Mouse (Mus musculus) CH12.LX (cell line): Measurements from ENCODE around the gene Slc4a1. TPM values are rescaled to one million over a fixed set of nuclear protein-coding genes. Genes with fewer than 3 reads are reported as not detected.

Source experiments
- DNase-seq: peaks from one replicate; pipeline ENCODE4 v3.0.0-alpha.2; 2013; ENCODE audit errors: extremely low read depth
- H3K27ac ChIP-seq: 2 replicates; pipeline ENCODE4 v1.5.1; 2012; ENCODE audit warnings: low read depth, mild to moderate bottlenecking, control low read depth, moderate library complexity; ENCODE audit not compliant: insufficient read depth
- H3K27me3 ChIP-seq: replicated peaks from 2 replicates; pipeline ENCODE3; 2012; ENCODE audit warnings: inconsistent platforms
- H3K36me3 ChIP-seq, 2 experiments: replicated peaks in 1 of 2; 2 replicates each; pipeline versions ENCODE3 to v1.6.1; 2012; ENCODE audit warnings: inconsistent platforms in 1 of 2, low read length in 1 of 2, mild to moderate bottlenecking in 1 of 2, mixed read lengths in 1 of 2, moderate library complexity in 1 of 2; ENCODE audit not compliant: control insufficient read depth in 1 of 2, insufficient read depth in 1 of 2
- H3K4me1 ChIP-seq, 2 experiments: 2 replicates each; pipeline ENCODE4 v1.6.1; 2012; ENCODE audit warnings: inconsistent platforms in 1 of 2, moderate library complexity in 1 of 2; ENCODE audit not compliant: insufficient read depth in 2 of 2, control insufficient read depth in 1 of 2
- H3K4me2 ChIP-seq: 2 replicates; pipeline ENCODE4 v1.6.1; 2012; ENCODE audit warnings: low read depth, mild to moderate bottlenecking, control low read depth; ENCODE audit not compliant: poor library complexity, insufficient read depth, severe bottlenecking
- H3K4me3 ChIP-seq, 3 experiments: fragments of 150-350 bp in 1 of 3; sonication (generic) in 1 of 3; replicated peaks in 1 of 3; 2 replicates each; pipeline versions ENCODE3 to v1.5.1; 2011 to 2012; ENCODE audit warnings: low read depth in 2 of 3, low read length in 2 of 3, mild to moderate bottlenecking in 2 of 3, moderate library complexity in 2 of 3, control low read depth in 1 of 3, improper control_type of control experiment in 1 of 3, inconsistent platforms in 1 of 3, mixed read lengths in 1 of 3; ENCODE audit not compliant: poor library complexity in 1 of 3
- H3K79me2 ChIP-seq: replicated peaks from 2 replicates; pipeline ENCODE4 v1.6.1; 2012; ENCODE audit warnings: mild to moderate bottlenecking, moderate library complexity; ENCODE audit not compliant: control insufficient read depth, poor library complexity, insufficient read depth, severe bottlenecking; ENCODE audit errors: extremely low read depth
- H3K9ac ChIP-seq: 2 replicates; pipeline ENCODE4 v1.6.1; 2012; ENCODE audit warnings: low read depth, mild to moderate bottlenecking, control low read depth, moderate library complexity; ENCODE audit not compliant: insufficient read depth
- H3K9me3 ChIP-seq: replicated peaks from 2 replicates; pipeline ENCODE3; 2012; ENCODE audit warnings: low read length, inconsistent platforms, mixed read lengths
- BHLHE40 ChIP-seq: IDR thresholded peaks from 2 replicates; pipeline ENCODE4 v1.6.1; 2011; ENCODE audit warnings: mild to moderate bottlenecking, low read depth, low read length, improper control_type of control experiment
- CHD1 ChIP-seq: IDR thresholded peaks from 2 replicates; pipeline ENCODE4 v1.6.1; 2012; ENCODE audit warnings: low read depth, low read length, improper control_type of control experiment, inconsistent platforms
- CHD2 ChIP-seq: IDR thresholded peaks from 2 replicates; pipeline ENCODE4 v1.6.1; 2011; ENCODE audit warnings: low read length, improper control_type of control experiment
- CTCF ChIP-seq, 2 experiments: IDR thresholded peaks in 1 of 2; conservative IDR thresholded peaks in 1 of 2; 2 replicates each; pipeline ENCODE4 v1.5.1; 2011 to 2012; ENCODE audit warnings: low read depth in 2 of 2, low read length in 2 of 2, improper control_type of control experiment in 1 of 2, inconsistent platforms in 1 of 2, mild to moderate bottlenecking in 1 of 2, moderate library complexity in 1 of 2
- E2F4 ChIP-seq: IDR thresholded peaks from 2 replicates; pipeline ENCODE4 v1.6.1; 2011; ENCODE audit warnings: low read depth, low read length, improper control_type of control experiment; ENCODE audit not compliant: insufficient replicate concordance
- ELF1 ChIP-seq: IDR thresholded peaks from 2 replicates; pipeline ENCODE4 v1.6.1; 2014; ENCODE audit warnings: low read depth, mild to moderate bottlenecking, inconsistent platforms, low read length, improper control_type of control experiment
- EP300 ChIP-seq: IDR thresholded peaks from 2 replicates; pipeline ENCODE4 v1.6.1; 2011; ENCODE audit warnings: low read length, improper control_type of control experiment
- ETS1 ChIP-seq: conservative IDR thresholded peaks from 2 replicates; pipeline ENCODE4 v1.6.1; 2012; ENCODE audit warnings: low read depth, mild to moderate bottlenecking, inconsistent platforms, low read length, improper control_type of control experiment, moderate library complexity
- GABPA ChIP-seq: IDR thresholded peaks from 2 replicates; pipeline ENCODE4 v1.6.1; 2012; ENCODE audit warnings: low read depth, low read length, improper control_type of control experiment, inconsistent platforms; ENCODE audit not compliant: insufficient replicate concordance
- HCFC1 ChIP-seq: IDR thresholded peaks from 2 replicates; pipeline ENCODE4 v1.6.1; 2012; ENCODE audit warnings: low read depth, mild to moderate bottlenecking, inconsistent platforms, low read length, improper control_type of control experiment
- IRF4 ChIP-seq: IDR thresholded peaks from 2 replicates; pipeline ENCODE4 v1.6.1; 2014; ENCODE audit warnings: low read depth, mild to moderate bottlenecking, inconsistent platforms, low read length, improper control_type of control experiment
- JUN ChIP-seq: IDR thresholded peaks from 2 replicates; pipeline ENCODE4 v1.6.1; 2011; ENCODE audit warnings: low read depth, mild to moderate bottlenecking, low read length, improper control_type of control experiment, moderate library complexity; ENCODE audit not compliant: insufficient read depth
- JUND ChIP-seq: conservative IDR thresholded peaks from 2 replicates; pipeline ENCODE4 v1.6.1; 2011; ENCODE audit warnings: low read depth, low read length, improper control_type of control experiment
- KAT2A ChIP-seq: IDR thresholded peaks from 2 replicates; pipeline ENCODE4 v1.6.1; 2012; ENCODE audit warnings: low read length, improper control_type of control experiment, inconsistent platforms; ENCODE audit not compliant: insufficient replicate concordance
- MAFK ChIP-seq: IDR thresholded peaks from 2 replicates; pipeline ENCODE4 v1.6.1; 2011; ENCODE audit warnings: low read length, improper control_type of control experiment; ENCODE audit not compliant: insufficient replicate concordance
- MAX ChIP-seq: IDR thresholded peaks from 2 replicates; pipeline ENCODE4 v1.6.1; 2011; ENCODE audit warnings: low read length, improper control_type of control experiment
- MAZ ChIP-seq: IDR thresholded peaks from 2 replicates; pipeline ENCODE4 v1.6.1; 2012; ENCODE audit warnings: low read depth, mild to moderate bottlenecking, inconsistent platforms, low read length, improper control_type of control experiment, moderate library complexity
- MEF2A ChIP-seq: IDR thresholded peaks from 2 replicates; pipeline ENCODE4 v1.6.1; 2014; ENCODE audit warnings: low read depth, mild to moderate bottlenecking, inconsistent platforms, low read length, improper control_type of control experiment, borderline replicate concordance
- MXI1 ChIP-seq: IDR thresholded peaks from 2 replicates; pipeline ENCODE4 v1.6.1; 2011; ENCODE audit warnings: mild to moderate bottlenecking, low read depth, low read length, improper control_type of control experiment
- MYC ChIP-seq: IDR thresholded peaks from 2 replicates; pipeline ENCODE4 v1.6.1; 2011; ENCODE audit warnings: low read depth, mild to moderate bottlenecking, improper control_type of control experiment, low read length
- NELFE ChIP-seq: IDR thresholded peaks from 2 replicates; pipeline ENCODE4 v1.6.1; 2011; ENCODE audit warnings: low read depth, low read length, improper control_type of control experiment
- NRF1 ChIP-seq: IDR thresholded peaks from 2 replicates; pipeline ENCODE4 v1.6.1; 2014; ENCODE audit warnings: low read depth, mild to moderate bottlenecking, inconsistent platforms, low read length, improper control_type of control experiment, moderate library complexity
- PAX5 ChIP-seq: IDR thresholded peaks from 2 replicates; pipeline ENCODE4 v1.6.1; 2012; ENCODE audit warnings: low read length, inconsistent platforms, mixed read lengths
- POLR2A ChIP-seq: IDR thresholded peaks from 2 replicates; pipeline ENCODE4 v1.6.1; 2011; ENCODE audit warnings: low read depth, mild to moderate bottlenecking, improper control_type of control experiment, low read length
- POLR2AphosphoS2 ChIP-seq: IDR thresholded peaks from 2 replicates; pipeline ENCODE4 v1.6.1; 2011; ENCODE audit warnings: low read depth, low read length, improper control_type of control experiment
- RAD21 ChIP-seq: IDR thresholded peaks from 2 replicates; pipeline ENCODE4 v1.6.1; 2011; ENCODE audit warnings: low read depth, mild to moderate bottlenecking, low read length, improper control_type of control experiment, moderate library complexity
- RCOR1 ChIP-seq: conservative IDR thresholded peaks from 2 replicates; pipeline ENCODE4 v1.6.1; 2012; ENCODE audit warnings: low read depth, mild to moderate bottlenecking, inconsistent platforms, low read length, improper control_type of control experiment
- SIN3A ChIP-seq: IDR thresholded peaks from 2 replicates; pipeline ENCODE4 v1.6.1; 2012; ENCODE audit warnings: low read length, improper control_type of control experiment, inconsistent platforms
- SMC3 ChIP-seq: IDR thresholded peaks from 2 replicates; pipeline ENCODE4 v1.6.1; 2011; ENCODE audit warnings: low read depth, low read length, improper control_type of control experiment
- TBP ChIP-seq: conservative IDR thresholded peaks from 2 replicates; pipeline ENCODE4 v1.6.1; 2011; ENCODE audit warnings: low read depth, low read length, improper control_type of control experiment
- TCF12 ChIP-seq: IDR thresholded peaks from 2 replicates; pipeline ENCODE4 v1.6.1; 2014; ENCODE audit warnings: low read depth, mild to moderate bottlenecking, inconsistent platforms, low read length, improper control_type of control experiment
- UBTF ChIP-seq: IDR thresholded peaks from 2 replicates; pipeline ENCODE4 v1.6.1; 2012; ENCODE audit warnings: low read depth, mild to moderate bottlenecking, inconsistent platforms, low read length, improper control_type of control experiment, moderate library complexity
- USF1 ChIP-seq: IDR thresholded peaks from 2 replicates; pipeline ENCODE4 v1.6.1; 2014; ENCODE audit warnings: low read depth, mild to moderate bottlenecking, inconsistent platforms, low read length, improper control_type of control experiment
- USF2 ChIP-seq: conservative IDR thresholded peaks from 2 replicates; pipeline ENCODE4 v1.6.1; 2011; ENCODE audit warnings: low read depth, low read length, improper control_type of control experiment
- ZC3H11A ChIP-seq: IDR thresholded peaks from 2 replicates; pipeline ENCODE4 v1.6.1; 2012; ENCODE audit warnings: low read depth, mild to moderate bottlenecking, inconsistent platforms, low read length, improper control_type of control experiment
- ZKSCAN1 ChIP-seq: IDR thresholded peaks from 2 replicates; pipeline ENCODE4 v1.6.1; 2012; ENCODE audit warnings: low read depth, inconsistent platforms, low read length, improper control_type of control experiment, borderline replicate concordance
- ZMIZ1 ChIP-seq: IDR thresholded peaks from 2 replicates; pipeline ENCODE4 v1.6.1; 2012; ENCODE audit warnings: low read depth, mild to moderate bottlenecking, inconsistent platforms, low read length, improper control_type of control experiment
- ZNF384 ChIP-seq: IDR thresholded peaks from 2 replicates; pipeline ENCODE4 v1.6.1; 2012; ENCODE audit warnings: low read depth, low read length, improper control_type of control experiment, inconsistent platforms
- dilution Hi-C: fragments of 300-500 bp; cut with MboI; formaldehyde crosslinking; loops from 2 replicates; pipeline ENCODE4 v1.14.3; 2020; ENCODE audit warnings: low sequenced_read_pairs; ENCODE audit not compliant: extremely low pct_unique_long_range_greater_than_20kb, extremely low pct_ligation_motif_present
- in situ Hi-C: fragments of 300-500 bp; cut with MboI; formaldehyde crosslinking; loops from 3 replicates; pipeline ENCODE4 v1.14.3; 2019; ENCODE audit warnings: low sequenced_read_pairs, low pct_ligation_motif_present, low pct_unique_long_range_greater_than_20kb, mixed read lengths
- polyA plus RNA-seq: library from polyadenylated mRNA; unstranded; fragments of >175 nt; gene quantifications from 2 replicates; pipeline ENCODE4 v1.2.1, GENCODE M21; 2012; ENCODE audit warnings: low read depth; ENCODE audit not compliant: insufficient read length
- total RNA-seq, 2 experiments: library from RNA; depleted of rRNA; stranded (reverse); fragments of 300-350 nt in 1 of 2; fragments of >200 nt in 1 of 2; gene quantifications; 2 replicates each; pipeline ENCODE4 v1.2.3; 2012 to 2014

The Slc4a1 gene
- total and polyA plus RNA-seq, 3 experiments: 0.08 TPM; not detected in 2

DNA sequence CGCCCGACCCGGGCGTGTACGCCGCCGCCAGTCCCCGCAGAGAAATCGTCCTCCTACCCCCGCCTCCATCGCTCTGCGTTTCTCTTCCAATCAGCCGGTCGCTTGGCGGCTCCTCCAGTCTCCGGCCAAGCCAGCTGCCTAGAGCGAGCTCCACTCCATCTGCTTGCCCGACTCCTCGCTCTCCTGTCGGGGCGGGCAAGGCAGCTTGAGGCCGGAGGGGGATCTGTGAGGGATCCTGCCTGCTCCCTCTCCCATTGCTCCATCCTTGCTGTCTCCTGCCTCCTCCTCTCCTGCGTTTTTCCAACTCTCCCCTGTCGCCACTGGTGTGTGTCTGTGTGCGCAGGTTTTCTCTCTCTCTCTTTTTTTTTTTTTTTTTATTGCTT is 46.6 kb downstream of the Slc4a1 start, which contains the start of gene Ubtf:
Gene Ubtf (minus strand): TSS at position 333 of the 383 bp plus-strand sequence.
- in situ Hi-C loops: no loop called here
- TF ChIP-seq MXI1: no peak; the same call in none of the 2 replicates
- TF ChIP-seq MAX: peak; percentile 44; the same call in 1 of the 2 replicates
- no peak for TF ChIP-seq RAD21
- TF ChIP-seq ZKSCAN1: no peak
- 0 out of 4 replicates have a peak, but pooled peaks of 1 of the 2 experiments have one; percentile 13 for TF ChIP-seq CTCF (conservative IDR thresholded peaks at IDR 0.05 in 1 of 2, IDR thresholded peaks at IDR 0.05 in 1 of 2; ENCODE audit: low read depth in 2 of 2, low read length in 2 of 2)
- no peak for TF ChIP-seq ZMIZ1
- TF ChIP-seq TBP: no peak; the same call in 1 of the 2 replicates
- peak; percentile 62; the same call in 1 of the 2 replicates for TF ChIP-seq TCF12
- TF ChIP-seq UBTF: peak; percentile 99
- TF ChIP-seq NELFE: no peak
- TF ChIP-seq RCOR1: 0 out of 2 replicates have a peak, but pooled peaks have one; percentile 46
- TF ChIP-seq BHLHE40: no peak
- TF ChIP-seq USF1: no peak
- TF ChIP-seq EP300: no peak
- TF ChIP-seq SMC3: 0 out of 2 replicates have a peak, but pooled peaks have one; percentile 26
- TF ChIP-seq E2F4: no peak
- no peak for TF ChIP-seq IRF4
- no peak for TF ChIP-seq PAX5
- TF ChIP-seq SIN3A: peak; percentile 85
- 0 out of 2 replicates have a peak, but pooled peaks have one; percentile 30 for TF ChIP-seq ZNF384
- peak; percentile 75; the same call in 1 of the 2 replicates for TF ChIP-seq MAZ
- TF ChIP-seq MEF2A: peak; percentile 73
- no peak for TF ChIP-seq MAFK
- TF ChIP-seq MYC: 0 out of 2 replicates have a peak, but pooled peaks have one; percentile 35
- no peak for TF ChIP-seq GABPA
- no peak for TF ChIP-seq POLR2AphosphoS2
- TF ChIP-seq NRF1: peak; percentile 35; the same call in 1 of the 2 replicates
- TF ChIP-seq USF2: no peak
- no peak for TF ChIP-seq JUN
- TF ChIP-seq POLR2A: no peak
- peak; percentile 46 for TF ChIP-seq HCFC1
- TF ChIP-seq CHD1: peak; percentile 49; the same call in 1 of the 2 replicates
- no peak; the same call in 1 of the 2 replicates for TF ChIP-seq ELF1
- TF ChIP-seq KAT2A: no peak
- 0 out of 2 replicates have a peak, but pooled peaks have one; percentile 21 for TF ChIP-seq ETS1
- TF ChIP-seq CHD2: 0 out of 2 replicates have a peak, but pooled peaks have one; percentile 37
- no peak for TF ChIP-seq JUND
- TF ChIP-seq ZC3H11A: no peak
- Histone ChIP-seq H3K9me3 (no peaks in the 10 kb centered on the region), H3K27me3 (peaks cover 17% of the 10 kb centered on the region), H3K27ac (peak within 1 kb of the TSS; percentile 67), H3K4me3 (peak within 1 kb of the TSS; percentile 75 to 83 (median 79)), H3K36me3 (peaks cover 4 to 9% of the 10 kb centered on the region in 2 experiments), H3K4me2 (peak within 1 kb of the TSS; percentile 52), H3K9ac (peak within 1 kb of the TSS; percentile 93), H3K4me1 (peaks cover 6 to 17% of the 10 kb centered on the region in 2 experiments), H3K79me2 (peaks cover 36% of the 10 kb centered on the region)
- DNase-seq: peak; percentile 67
- dilution Hi-C loops: loop anchor here (25.0 kb wide), 1 partner anchor 93 kb away; the partner anchor contains the start of gene Slc25a39
